ENCODE assay signal across 21 mouse cellular contexts in genomic region chr17:78086963-78087362, GRCm38 (mm10).
A peak's percentile ranks its signal among the peaks of the same experiment; 100 is the strongest.
DNase-seq lines count a peak whose midpoint lies in the region; TF ChIP-seq lines count a peak whose summit lies in the region.
"Had no signal": no experiment of that assay in that cellular context is flagged by ENCODE, and none has a peak within 500 bp of the region (broad histone marks: within the 10 kb centered on the region; RNA-seq: fewer than 3 reads in every experiment).

No protein-coding gene starts in this region.

- DNase-seq in spleen, adult 2 months (ENCODE audit: low read depth in 1 of 2, low spot score in 2 of 2), result peak; percentile 4 to 53
- DNase-seq in spleen, postnatal 10 days (ENCODE audit: low spot score in 2 of 2), result no peak
- peak; percentile 9 for DNase-seq in c-Kit-positive CD71-negative TER-119-negative erythroid progenitor cells, embryonic 14.5 days (ENCODE audit: low read depth)
- DNase-seq in natural killer cell, adult 2 months (ENCODE audit: low spot score in 2 of 2), result peak; percentile 12 to 26
- peak; percentile 24 for DNase-seq in thymus, postnatal 4 days
- DNase-seq in cerebellum, postnatal 25 days, result no peak
- DNase-seq in heart, adult 8-10 months (ENCODE audit: low spot score), result no peak
- no peak for DNase-seq in heart, postnatal 4 days
- DNase-seq: cerebellum, adult 18-20 months; heart, adult 18-20 months; kidney, adult 18-20 months; kidney, postnatal 25 days; left cerebral cortex, postnatal 4 days; lung, postnatal 10 days; right cerebral cortex, postnatal 4 days had no signal

- no peak overlapping the region for H3K27ac ChIP-seq in spleen, adult 2 months (ENCODE audit: insufficient read depth, low read length)
- H3K27ac ChIP-seq: forebrain, embryonic 15.5 days; hindbrain, embryonic 15.5 days; liver, embryonic 14.5 days; midbrain, embryonic 12.5 days; stomach, embryonic 15.5 days had no signal

- 4% methylated on average over 8 of the region's 8 CpGs for WGBS in spleen, adult 2 months

- no peaks in the 10 kb centered on the region; the same call in 1 of the 2 replicates for H3K4me1 ChIP-seq in spleen, adult 2 months (ENCODE audit: control insufficient read depth, insufficient read depth, insufficient read length)
- H3K4me1 ChIP-seq: forebrain, embryonic 15.5 days; hindbrain, embryonic 15.5 days had no signal

- TF ChIP-seq CTCF in spleen, adult 2 months (IDR thresholded peaks at IDR 0.05; ENCODE audit: extremely low read depth, insufficient read depth, insufficient read length, insufficient replicate concordance), result no peak

- no peaks in the 10 kb centered on the region for H3K36me3 ChIP-seq in spleen, adult 2 months (ENCODE audit: control insufficient read depth, insufficient read depth, low read length)
- H3K36me3 ChIP-seq: forebrain, embryonic 15.5 days; hindbrain, embryonic 15.5 days; midbrain, embryonic 12.5 days; stomach, embryonic 15.5 days had no signal

- TF ChIP-seq POLR2A in spleen, adult 2 months (IDR thresholded peaks at IDR 0.05; ENCODE audit: low read depth, low read length), result no peak

- H3K27me3 ChIP-seq in spleen, adult 2 months (ENCODE audit: control insufficient read depth, insufficient read depth, low read length), result no peaks in the 10 kb centered on the region
- H3K27me3 ChIP-seq: forebrain, embryonic 15.5 days; hindbrain, embryonic 15.5 days; midbrain, embryonic 12.5 days; stomach, embryonic 15.5 days had no signal

- H3K4me3 ChIP-seq in spleen, adult 2 months (ENCODE audit: extremely low read depth, insufficient read depth, insufficient read length), result no peak overlapping the region
- H3K4me3 ChIP-seq: erythroblast, embryonic 14.5 days; forebrain, embryonic 15.5 days; hindbrain, embryonic 15.5 days; midbrain, embryonic 12.5 days; stomach, embryonic 15.5 days had no signal

Comparison
In these comparisons a context has a peak if more than half of its experiments do, and no peak if none do; other contexts are left out.
1. DNase-seq: peak in spleen, adult 2 months (2 of 2), c-Kit-positive CD71-negative TER-119-negative erythroid progenitor cells, embryonic 14.5 days (single experiment), natural killer cell, adult 2 months (2 of 2) and thymus, postnatal 4 days (single experiment); none in spleen, postnatal 10 days (0 of 2), cerebellum, postnatal 25 days (0 of 2), heart, adult 8-10 months (single experiment) and heart, postnatal 4 days (single experiment).